Mouse (Mus musculus): ENCODE data around the gene Os9. TPM values are rescaled to one million over a fixed set of nuclear protein-coding genes. Genes with fewer than 3 reads are reported as not detected.

Gene Os9
- total and polyA plus RNA-seq, 3 experiments, result 55.4 to 126 (median 99.7) TPM

- Histone ChIP-seq H3K4me1 (ENCODE audit: insufficient read depth, low read depth, low read length) (peaks cover 52% of the 10 kb centered on the region), H3K36me3 (replicated peaks) (peaks cover 25% of the 10 kb centered on the region), H3K9me3 (replicated peaks) (peaks cover 8% of the 10 kb centered on the region; the same call in 1 of the 2 replicates), H3K4me3 (ENCODE audit: low read depth, low read length) (no peak overlapping the region), H3K27me3 (ENCODE audit: insufficient read depth, low read length) (peaks cover 51% of the 10 kb centered on the region)
- ATAC-seq (ENCODE audit: extremely low read depth, insufficient number of reproducible peaks, low FRiP score, poor library complexity, severe bottlenecking) (no peak), DNase-seq (ENCODE audit: low spot score) (no peak)
- no peak for TF ChIP-seq CTCF (IDR thresholded peaks at IDR 0.05; ENCODE audit: low read depth, low read length)
- no peak for TF ChIP-seq TAL1 (conservative IDR thresholded peaks at IDR 0.05; ENCODE audit: low read depth, low read length)
- no peak for TF ChIP-seq GATA2 (IDR thresholded peaks at IDR 0.05; ENCODE audit: borderline replicate concordance, low read depth, low read length)
- no peak for TF ChIP-seq POLR2AphosphoS5 (IDR thresholded peaks at IDR 0.05; ENCODE audit: insufficient replicate concordance, low read depth, low read length)
- no peak for TF ChIP-seq GATA1 (IDR thresholded peaks at IDR 0.05; ENCODE audit: borderline replicate concordance, low read length)
These were observed 59.8 kb downstream of the Os9 start for GRCm38 (mm10) chr10:127061085-127061484.

- Histone ChIP-seq H3K36me3 (replicated peaks) (peaks cover 17% of the 10 kb centered on the region), H3K9me3 (replicated peaks) (peaks cover 8% of the 10 kb centered on the region; the same call in 1 of the 2 replicates), H3K27me3 (ENCODE audit: insufficient read depth, low read length) (peaks cover 56% of the 10 kb centered on the region), H3K4me1 (ENCODE audit: insufficient read depth, low read depth, low read length) (peaks cover 46% of the 10 kb centered on the region), H3K4me3 (ENCODE audit: low read depth, low read length) (peak within 1 kb of the TSS; percentile 73)
- ATAC-seq (ENCODE audit: extremely low read depth, insufficient number of reproducible peaks, low FRiP score, poor library complexity, severe bottlenecking) (no peak), DNase-seq (ENCODE audit: low spot score) (peak; percentile 42)
- TF ChIP-seq GATA1 (IDR thresholded peaks at IDR 0.05; ENCODE audit: borderline replicate concordance, low read length), result no peak
- no peak for TF ChIP-seq CTCF (IDR thresholded peaks at IDR 0.05; ENCODE audit: low read depth, low read length)
- TF ChIP-seq GATA2 (IDR thresholded peaks at IDR 0.05; ENCODE audit: borderline replicate concordance, low read depth, low read length), result no peak
- TF ChIP-seq TAL1 (conservative IDR thresholded peaks at IDR 0.05; ENCODE audit: low read depth, low read length), result no peak
- no peak for TF ChIP-seq POLR2AphosphoS5 (IDR thresholded peaks at IDR 0.05; ENCODE audit: insufficient replicate concordance, low read depth, low read length)
These were observed 60.7 kb downstream of the Os9 start, which contains the start of gene March9 for GRCm38 (mm10) chr10:127059968-127060916. March9 (minus strand) TSS chr10:127060184.

GRCm38 (mm10) chr10:127059174-127059967, 61.6 kb downstream of the Os9 start:
- Histone ChIP-seq H3K9me3 (replicated peaks) (peaks cover 8% of the 10 kb centered on the region; the same call in 1 of the 2 replicates), H3K36me3 (replicated peaks) (peaks cover 8% of the 10 kb centered on the region), H3K4me3 (ENCODE audit: low read depth, low read length) (peak overlapping the region; percentile 73), H3K4me1 (ENCODE audit: insufficient read depth, low read depth, low read length) (peaks cover 37% of the 10 kb centered on the region), H3K27me3 (ENCODE audit: insufficient read depth, low read length) (peaks cover 61% of the 10 kb centered on the region)
- DNase-seq (ENCODE audit: low spot score) (peak; percentile 47), ATAC-seq (ENCODE audit: extremely low read depth, insufficient number of reproducible peaks, low FRiP score, poor library complexity, severe bottlenecking) (no peak)
- no peak for TF ChIP-seq POLR2AphosphoS5 (IDR thresholded peaks at IDR 0.05; ENCODE audit: insufficient replicate concordance, low read depth, low read length)
- no peak for TF ChIP-seq TAL1 (conservative IDR thresholded peaks at IDR 0.05; ENCODE audit: low read depth, low read length)
- no peak for TF ChIP-seq CTCF (IDR thresholded peaks at IDR 0.05; ENCODE audit: low read depth, low read length)
- no peak for TF ChIP-seq GATA1 (IDR thresholded peaks at IDR 0.05; ENCODE audit: borderline replicate concordance, low read length)
- TF ChIP-seq GATA2 (IDR thresholded peaks at IDR 0.05; ENCODE audit: borderline replicate concordance, low read depth, low read length), result no peak

- H3K4me1 ChIP-seq (ENCODE audit: insufficient read depth, low read depth, low read length), result peaks cover 36% of the 10 kb centered on the region
- H3K9me3 ChIP-seq (replicated peaks), result peaks cover 5% of the 10 kb centered on the region; the same call in 1 of the 2 replicates
- ATAC-seq (ENCODE audit: extremely low read depth, insufficient number of reproducible peaks, low FRiP score, poor library complexity, severe bottlenecking) (no peak), DNase-seq (ENCODE audit: low spot score) (no peak)
- H3K27me3 ChIP-seq (ENCODE audit: insufficient read depth, low read length), result peaks cover 64% of the 10 kb centered on the region
- no peak for TF ChIP-seq CTCF (IDR thresholded peaks at IDR 0.05; ENCODE audit: low read depth, low read length)
- TF ChIP-seq POLR2AphosphoS5 (IDR thresholded peaks at IDR 0.05; ENCODE audit: insufficient replicate concordance, low read depth, low read length), result no peak
- TF ChIP-seq GATA1 (IDR thresholded peaks at IDR 0.05; ENCODE audit: borderline replicate concordance, low read length), result no peak
- no peak for TF ChIP-seq TAL1 (conservative IDR thresholded peaks at IDR 0.05; ENCODE audit: low read depth, low read length)
- TF ChIP-seq GATA2 (IDR thresholded peaks at IDR 0.05; ENCODE audit: borderline replicate concordance, low read depth, low read length), result no peak
- H3K36me3 ChIP-seq (replicated peaks), result peaks cover 6% of the 10 kb centered on the region
- H3K4me3 ChIP-seq (ENCODE audit: low read depth, low read length), result no peak overlapping the region; the same call in 1 of the 2 replicates
These were observed 62.2 kb downstream of the Os9 start for GRCm38 (mm10) chr10:127058708-127059107.

GRCm38 (mm10) chr10:127058161-127058560, 62.8 kb downstream of the Os9 start:
- no peak overlapping the region for H3K4me3 ChIP-seq (ENCODE audit: low read depth, low read length)
- H3K36me3 ChIP-seq (replicated peaks), result peaks cover 6% of the 10 kb centered on the region
- ATAC-seq (ENCODE audit: extremely low read depth, insufficient number of reproducible peaks, low FRiP score, poor library complexity, severe bottlenecking) (peak; percentile 45; the same call in 1 of the 2 replicates), DNase-seq (ENCODE audit: low spot score) (peak; percentile 81)
- peak; percentile 99 for TF ChIP-seq CTCF (IDR thresholded peaks at IDR 0.05; ENCODE audit: low read depth, low read length)
- no peak for TF ChIP-seq TAL1 (conservative IDR thresholded peaks at IDR 0.05; ENCODE audit: low read depth, low read length)
- peaks cover 69% of the 10 kb centered on the region for H3K27me3 ChIP-seq (ENCODE audit: insufficient read depth, low read length)
- H3K9me3 ChIP-seq (replicated peaks), result peaks cover 5% of the 10 kb centered on the region; the same call in 1 of the 2 replicates
- H3K4me1 ChIP-seq (ENCODE audit: insufficient read depth, low read depth, low read length), result peaks cover 36% of the 10 kb centered on the region
